Mouse (Mus musculus) retina, postnatal 7 days (tissue): Measurements from ENCODE around the gene Lrmda.

Experiments
- DNase-seq: peaks from one replicate; pipeline ENCODE4 v3.0.0-alpha.2; 2012; ENCODE audit warnings: low read depth, low spot score

Lrmda gene

GRCm38 (mm10) chr14:22155034-22155433 lies 135.5 kb downstream of the Lrmda start:
- no peak for DNase-seq

- DNase-seq = no peak
Measured at GRCm38 (mm10) chr14:22155512-22156026, 136.1 kb downstream of the Lrmda start.

- no peak for DNase-seq
Measured at GRCm38 (mm10) chr14:22156991-22157390, 137.5 kb downstream of the Lrmda start.

GRCm38 (mm10) chr14:22161416-22161815 lies 141.9 kb downstream of the Lrmda start:
- DNase-seq = no peak

GRCm38 (mm10) chr14:22167285-22167684 lies 147.8 kb downstream of the Lrmda start:
- DNase-seq = no peak

- no peak for DNase-seq
Measured at GRCm38 (mm10) chr14:22168077-22168794, 148.7 kb downstream of the Lrmda start.

GRCm38 (mm10) chr14:22168795-22169568 lies 149.5 kb downstream of the Lrmda start:
- no peak for DNase-seq

- no peak for DNase-seq
Measured at GRCm38 (mm10) chr14:22174757-22175156, 155.2 kb downstream of the Lrmda start.

- DNase-seq = no peak
Measured at GRCm38 (mm10) chr14:22179761-22180160, 160.2 kb downstream of the Lrmda start.

- DNase-seq = no peak
Measured at GRCm38 (mm10) chr14:22181508-22181907, 162.0 kb downstream of the Lrmda start.

GRCm38 (mm10) chr14:22183195-22183594 lies 163.7 kb downstream of the Lrmda start:
- DNase-seq = no peak

GRCm38 (mm10) chr14:22185452-22185851 lies 165.9 kb downstream of the Lrmda start:
- DNase-seq = no peak

GRCm38 (mm10) chr14:22190111-22190510 lies 170.6 kb downstream of the Lrmda start:
- DNase-seq = no peak

- no peak for DNase-seq
Measured at GRCm38 (mm10) chr14:22192185-22192584, 172.7 kb downstream of the Lrmda start.

GRCm38 (mm10) chr14:22198021-22198420 lies 178.5 kb downstream of the Lrmda start:
- no peak for DNase-seq

- DNase-seq = no peak
Measured at GRCm38 (mm10) chr14:22198641-22199425, 179.3 kb downstream of the Lrmda start.

GRCm38 (mm10) chr14:22201667-22202066 lies 182.2 kb downstream of the Lrmda start:
- no peak for DNase-seq

- no peak for DNase-seq
Measured at GRCm38 (mm10) chr14:22210601-22211000, 191.1 kb downstream of the Lrmda start.

GRCm38 (mm10) chr14:22218183-22218582 lies 198.7 kb downstream of the Lrmda start:
- no peak for DNase-seq

GRCm38 (mm10) chr14:22222038-22222437 lies 202.5 kb downstream of the Lrmda start:
- no peak for DNase-seq

- no peak for DNase-seq
Measured at GRCm38 (mm10) chr14:22222574-22222973, 203.1 kb downstream of the Lrmda start.

- no peak for DNase-seq
Measured at GRCm38 (mm10) chr14:22226205-22226604, 206.7 kb downstream of the Lrmda start.
